Mouse (Mus musculus) central nervous system, embryonic 14 days (tissue): ENCODE results near the gene Ppp2r3a. TPM values are rescaled to one million over a fixed set of nuclear protein-coding genes. Genes with fewer than 3 reads are reported as not detected.

Source experiments
- polyA plus RNA-seq: library from polyadenylated mRNA; depleted of rRNA; stranded (reverse); fragments of >200 nt; gene quantifications from 2 replicates; pipeline ENCODE4 v1.2.3, GENCODE M21; 2012; rRNA removed

The Ppp2r3a gene
- polyA plus RNA-seq: 26.0 and 26.1 TPM in 2 replicates

DNA sequence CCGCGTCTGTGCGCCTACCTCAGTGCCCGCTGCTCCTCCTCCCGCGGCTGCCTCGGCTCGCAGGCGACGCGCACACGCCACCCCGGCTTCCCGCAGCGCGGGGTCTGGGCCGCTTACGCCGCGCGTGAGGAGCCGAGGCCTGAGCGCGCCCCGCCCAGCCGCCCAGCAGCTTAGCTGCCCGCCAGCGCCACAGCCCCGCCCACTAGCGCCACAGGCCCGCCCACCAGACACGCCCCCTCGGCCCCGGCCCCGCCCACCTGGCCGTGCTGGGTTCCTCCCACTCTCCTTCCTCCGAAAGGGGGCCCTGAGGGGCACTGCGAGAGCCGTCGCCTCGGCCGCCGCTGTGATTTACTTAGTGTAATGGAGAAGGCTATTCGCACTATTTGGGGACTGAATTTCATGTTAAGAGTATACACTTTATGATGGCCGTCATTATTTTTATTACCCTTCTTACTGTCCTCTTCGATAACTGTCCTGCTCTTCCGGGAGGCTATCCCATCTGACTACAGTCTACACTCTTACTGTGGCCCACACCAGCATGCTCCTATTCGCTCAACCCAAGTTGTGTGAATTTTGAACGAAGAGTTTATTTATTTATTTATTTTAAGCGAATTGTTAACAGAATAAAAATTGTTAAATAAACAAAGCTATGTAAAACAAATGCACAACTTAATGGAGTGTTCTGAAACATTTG, at the start of gene Ppp2r3a:
Gene Ppp2r3a, minus strand, starts transcription at position 152 of the 694 bp plus-strand sequence.

DNA sequence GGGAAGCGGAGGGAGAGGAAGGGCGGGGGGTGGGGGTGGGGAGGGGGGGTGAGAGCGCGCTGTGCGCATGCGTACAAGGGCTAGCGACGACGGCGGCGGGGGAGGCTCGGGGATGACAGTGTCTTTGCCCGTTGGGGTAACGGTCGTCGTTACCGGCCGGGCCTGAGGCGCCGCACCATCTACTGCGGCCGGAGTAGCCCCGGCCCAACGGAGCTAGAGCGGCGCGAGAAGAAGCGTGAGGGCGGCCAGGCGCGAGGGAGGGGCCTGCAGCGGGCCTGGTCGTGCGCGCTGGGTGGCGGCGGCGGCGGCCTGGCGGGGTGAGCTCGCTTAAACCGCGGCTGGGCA, 177.6 kb downstream of the Ppp2r3a start, which contains the start of gene Msl2:
Gene Msl2, plus strand, starts transcription at position 115 of the 345 bp plus-strand sequence.

Other genes starting within 250 kb of the Ppp2r3a start
- 57.8 and 62.6 TPM in 2 replicates for gene Pccb, start 216.9 kb downstream of the Ppp2r3a start, polyA plus RNA-seq
- gene Msl2, start 177.7 kb downstream of the Ppp2r3a start, polyA plus RNA-seq: 24.7 and 27.3 TPM in 2 replicates